Mouse (Mus musculus): Measurements from ENCODE around the gene Trappc10.

GRCm38 (mm10) chr10:78167775-78168174, 76.7 kb downstream of the Trappc10 start:
- no peak for TF ChIP-seq CTCF (IDR thresholded peaks at IDR 0.05; ENCODE audit: extremely low read depth, insufficient read depth, insufficient read length, insufficient replicate concordance)
- TF ChIP-seq POLR2A (IDR thresholded peaks at IDR 0.05; ENCODE audit: low read depth, low read length): no peak

All from spleen, adult 2 months (tissue).